Mouse (Mus musculus) frontal cortex, adult 2 months (tissue): ENCODE data around the gene Atp6v1g1. TPM values are rescaled to one million over a fixed set of nuclear protein-coding genes. Genes with fewer than 3 reads are reported as not detected.

Source experiments
- DNase-seq, 2 experiments: peaks; one replicate each; pipeline ENCODE4 v3.0.0; 2022; ENCODE audit warnings: low spot score in 1 of 2; ENCODE audit errors: extremely low spot score in 1 of 2
- polyA plus RNA-seq: library from polyadenylated mRNA; depleted of rRNA; stranded (reverse); fragments of >200 nt; gene quantifications from 2 replicates; pipeline ENCODE4 v1.2.3, GENCODE M21; 2012; rRNA removed

Atp6v1g1 gene
- 133 and 138 TPM in 2 replicates for polyA plus RNA-seq

GRCm38 (mm10) chr4:63544494-63545230 lies at the start of gene Atp6v1g1:
Gene Atp6v1g1 (plus strand): TSS chr4:63544772.
- DNase-seq, result peak; percentile 92 to 95

GRCm38 (mm10) chr4:63494967-63495914 lies 49.3 kb upstream of the Atp6v1g1 start:
- no peak for DNase-seq

- peak in 1 of 2 experiments; percentile 58 for DNase-seq
Measured at GRCm38 (mm10) chr4:63495915-63496278, 48.7 kb upstream of the Atp6v1g1 start, which contains the start of gene Whrn. Gene Whrn (minus strand): TSS chr4:63495991.

GRCm38 (mm10) chr4:63496312-63496711 lies 48.3 kb upstream of the Atp6v1g1 start:
- no peak for DNase-seq

- DNase-seq, result no peak
Measured at GRCm38 (mm10) chr4:63498346-63498745, 46.2 kb upstream of the Atp6v1g1 start.

GRCm38 (mm10) chr4:63501050-63501449 lies 43.5 kb upstream of the Atp6v1g1 start:
- no peak for DNase-seq

GRCm38 (mm10) chr4:63503949-63504348 lies 40.6 kb upstream of the Atp6v1g1 start:
- no peak for DNase-seq

GRCm38 (mm10) chr4:63507478-63507877 lies 37.1 kb upstream of the Atp6v1g1 start:
- DNase-seq, result peak in 1 of 2 experiments; percentile 58

GRCm38 (mm10) chr4:63508232-63508631 lies 36.3 kb upstream of the Atp6v1g1 start:
- DNase-seq, result peak in 1 of 2 experiments; percentile 84

- no peak for DNase-seq
Measured at GRCm38 (mm10) chr4:63512921-63513320, 31.7 kb upstream of the Atp6v1g1 start.

GRCm38 (mm10) chr4:63514454-63514984 lies 30.1 kb upstream of the Atp6v1g1 start:
- no peak for DNase-seq

- DNase-seq, result no peak
Measured at GRCm38 (mm10) chr4:63515021-63515420, 29.6 kb upstream of the Atp6v1g1 start.

- DNase-seq, result no peak
Measured at GRCm38 (mm10) chr4:63521813-63522419, 22.7 kb upstream of the Atp6v1g1 start.

GRCm38 (mm10) chr4:63525514-63525913 lies 19.1 kb upstream of the Atp6v1g1 start:
- no peak for DNase-seq

- peak; percentile 58 to 67 for DNase-seq
Measured at GRCm38 (mm10) chr4:63528946-63529345, 15.6 kb upstream of the Atp6v1g1 start.

- no peak for DNase-seq
Measured at GRCm38 (mm10) chr4:63530409-63530808, 14.2 kb upstream of the Atp6v1g1 start.

GRCm38 (mm10) chr4:63537602-63538001 lies 7.0 kb upstream of the Atp6v1g1 start:
- no peak for DNase-seq

GRCm38 (mm10) chr4:63542209-63542608 lies 2.4 kb upstream of the Atp6v1g1 start:
- no peak for DNase-seq

- no peak for DNase-seq
Measured at GRCm38 (mm10) chr4:63543746-63544493, 652 bp upstream of the Atp6v1g1 start.
